Comparison of ENCODE assay signal across 6 mouse cellular contexts in genomic region chr2:121501550-121501949, GRCm38 (mm10). TPM values are rescaled to one million over a fixed set of nuclear protein-coding genes. Genes with fewer than 3 reads are reported as not detected.
"Had no signal": no experiment of that assay in that cellular context is flagged by ENCODE, and none has a peak within 500 bp of the region (broad histone marks: within the 10 kb centered on the region; RNA-seq: fewer than 3 reads in every experiment).

No protein-coding gene starts in this region.

RNA-seq across cellular contexts. Expression of gene Serinc4, which starts 45.0 kb away (rescaled TPM):
- total RNA-seq: gastrocnemius, adult 2 months; gastrocnemius, postnatal 25 days; heart, adult 18-20 months; heart, postnatal 10 days had no signal
- polyA plus RNA-seq: limb, embryonic 12.5 days; liver, embryonic 12.5 days had no signal
